Mouse (Mus musculus): Measurements from ENCODE around the gene Epha1. TPM values are rescaled to one million over a fixed set of nuclear protein-coding genes. Genes with fewer than 3 reads are reported as not detected.

Epha1 gene
- total RNA-seq, 4 experiments from 2014 or later = 0.07 to 0.10 TPM; not detected in 2

- DNase-seq (ENCODE audit: low spot score in 2 of 2) = no peak
Measured at GRCm38 (mm10) chr6:42354076-42355019, 18.7 kb downstream of the Epha1 start.

GRCm38 (mm10) chr6:42353180-42353579 is 19.9 kb downstream of the Epha1 start:
- no peak for DNase-seq (ENCODE audit: low spot score in 2 of 2)

GRCm38 (mm10) chr6:42352486-42352846 is 20.6 kb downstream of the Epha1 start:
- DNase-seq (ENCODE audit: low spot score in 2 of 2) = no peak

- DNase-seq (ENCODE audit: low spot score in 2 of 2) = no peak
Measured at GRCm38 (mm10) chr6:42351776-42352485, 21.1 kb downstream of the Epha1 start.

- no peak for DNase-seq (ENCODE audit: low spot score in 2 of 2)
Measured at GRCm38 (mm10) chr6:42350968-42351775, 21.9 kb downstream of the Epha1 start.

- peak; percentile 75 to 77 for DNase-seq (ENCODE audit: low spot score in 2 of 2)
Measured at GRCm38 (mm10) chr6:42350021-42350967, 22.8 kb downstream of the Epha1 start.

- DNase-seq (ENCODE audit: low spot score in 2 of 2) = peak; percentile 91 to 92
Measured at GRCm38 (mm10) chr6:42349426-42350020, 23.5 kb downstream of the Epha1 start, which contains the start of gene Zyx. Zyx (plus strand) TSS chr6:42349630.

GRCm38 (mm10) chr6:42349006-42349425 is 24.1 kb downstream of the Epha1 start:
- DNase-seq (ENCODE audit: low spot score in 2 of 2) = peak; percentile 70 to 71

GRCm38 (mm10) chr6:42348281-42349005 is 24.6 kb downstream of the Epha1 start:
- DNase-seq (ENCODE audit: low spot score in 2 of 2) = no peak

GRCm38 (mm10) chr6:42344255-42344654 is 28.8 kb downstream of the Epha1 start:
- DNase-seq (ENCODE audit: low spot score in 2 of 2) = no peak

GRCm38 (mm10) chr6:42343361-42344120 is 29.5 kb downstream of the Epha1 start:
- DNase-seq (ENCODE audit: low spot score in 2 of 2) = no peak

- DNase-seq (ENCODE audit: low spot score in 2 of 2) = no peak
Measured at GRCm38 (mm10) chr6:42342171-42342570, 30.9 kb downstream of the Epha1 start.

- DNase-seq (ENCODE audit: low spot score in 2 of 2) = no peak
Measured at GRCm38 (mm10) chr6:42339981-42340380, 33.1 kb downstream of the Epha1 start.

- no peak for DNase-seq (ENCODE audit: low spot score in 2 of 2)
Measured at GRCm38 (mm10) chr6:42339189-42339588, 33.9 kb downstream of the Epha1 start.

- DNase-seq (ENCODE audit: low spot score in 2 of 2) = no peak
Measured at GRCm38 (mm10) chr6:42330946-42331345, 42.1 kb downstream of the Epha1 start.

- DNase-seq (ENCODE audit: low spot score in 2 of 2) = no peak
Measured at GRCm38 (mm10) chr6:42330216-42330615, 42.9 kb downstream of the Epha1 start.

- no peak for DNase-seq (ENCODE audit: low spot score in 2 of 2)
Measured at GRCm38 (mm10) chr6:42328757-42329156, 44.3 kb downstream of the Epha1 start.

GRCm38 (mm10) chr6:42326509-42326908 is 46.6 kb downstream of the Epha1 start:
- no peak for DNase-seq (ENCODE audit: low spot score in 2 of 2)

- DNase-seq (ENCODE audit: low spot score in 2 of 2) = peak; percentile 72 to 84
Measured at GRCm38 (mm10) chr6:42325268-42325609, 47.8 kb downstream of the Epha1 start.

All from gastrocnemius, adult 8-10 months (tissue).